Mouse (Mus musculus): ENCODE data around the gene Rbm14. TPM values are rescaled to one million over a fixed set of nuclear protein-coding genes. Genes with fewer than 3 reads are reported as not detected.

Rbm14 gene
- 36.5 TPM for polyA plus RNA-seq (2021)

DNA sequence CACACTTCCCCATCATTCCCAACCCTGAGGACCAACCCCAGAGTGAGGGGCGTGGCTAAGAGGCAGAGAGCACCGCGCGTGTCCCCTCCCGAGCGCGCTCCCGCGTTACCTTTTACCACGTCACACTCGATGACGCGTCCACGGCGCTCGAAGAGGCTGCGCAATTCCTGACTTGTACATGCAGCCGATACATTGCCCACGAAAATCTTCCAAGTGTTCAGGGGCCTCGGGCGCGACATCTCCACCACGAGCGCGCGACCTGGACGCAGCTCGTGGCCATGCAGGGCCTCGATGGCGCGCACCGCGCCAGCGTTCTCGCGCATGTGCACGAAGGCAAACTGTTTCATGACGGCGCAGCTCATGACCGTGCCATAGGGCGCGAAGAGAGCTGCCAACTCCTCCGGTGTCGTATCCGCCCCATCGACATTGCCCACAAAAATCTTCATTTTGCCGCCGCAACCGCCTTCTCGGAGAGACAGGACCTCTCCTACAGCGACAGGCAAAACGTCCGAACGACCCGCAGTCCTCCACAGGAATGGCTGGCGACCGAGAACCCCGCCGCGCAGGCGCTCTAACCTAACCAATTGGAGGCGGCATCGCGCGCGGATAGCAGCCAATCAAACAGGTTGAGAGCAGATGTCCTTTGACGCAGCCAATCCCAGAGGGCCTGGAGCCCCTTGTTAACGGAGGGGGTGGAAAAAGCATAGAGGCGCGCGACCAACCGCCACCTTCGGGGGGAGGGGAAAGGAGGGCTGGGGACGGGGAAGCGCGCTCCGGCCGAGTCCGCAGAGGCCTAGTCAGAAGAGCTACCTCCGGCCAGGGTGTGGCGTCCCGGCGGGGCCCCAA lies at the start of gene Rbm14, which contains the start of gene Gm21992:
TSS of gene Rbm14 (minus strand) at position 572 of the 846 bp plus-strand sequence.
TSS of gene Gm21992 (minus strand) at position 550 of the 846 bp plus-strand sequence.
- in situ Hi-C loops (cut with MboI; ENCODE audit: low pct_unique_long_range_greater_than_20kb), result no loop called here
- peak; percentile 91 for DNase-seq (ENCODE audit: low read depth, low spot score)
- POLR2A ChIA-PET, result interaction anchor here (0.7 to 2.1 kb wide), 4 partner anchors 8 to 45 kb away, joined by 3 to 6 read pairs (median 4); partner anchors contain the start of gene Rbm4
- CTCF ChIA-PET, result interaction anchor here (1.0 to 2.5 kb wide), 3 partner anchors 27 to 53 kb away, joined by 3 to 9 read pairs (median 4); partner anchors contain the start of genes Ccdc87 and Ccs
- no peaks in the 10 kb centered on the region for H3K27me3 ChIP-seq
- TF ChIP-seq CTCF (IDR thresholded peaks at IDR 0.05), result no peak
- ATAC-seq, result peak; percentile 97

DNA sequence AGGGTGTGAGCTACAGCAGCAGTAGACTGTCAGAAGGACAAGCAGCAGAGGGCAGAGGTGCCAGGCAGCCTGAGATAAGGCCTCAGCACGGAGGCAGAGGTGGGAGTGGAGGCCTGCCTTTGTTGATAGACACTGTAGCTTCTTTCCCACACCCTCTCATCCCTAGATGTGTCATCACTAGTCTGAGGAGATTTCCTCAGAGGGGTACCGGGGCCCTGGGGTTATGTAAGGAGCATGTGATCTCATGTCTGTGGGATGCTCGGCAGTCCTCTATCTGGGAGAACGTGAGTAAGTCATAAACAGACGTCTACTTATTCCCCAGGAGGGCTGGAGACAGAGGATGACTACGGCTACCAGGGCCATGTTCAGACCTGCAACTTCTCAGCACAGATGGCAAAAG lies 47.6 kb upstream of the Rbm14 start:
- in situ Hi-C loops (cut with MboI; ENCODE audit: low pct_unique_long_range_greater_than_20kb), result no loop called here
- TF ChIP-seq CTCF (IDR thresholded peaks at IDR 0.05), result no peak
- ATAC-seq (no peak), DNase-seq (ENCODE audit: low read depth, low spot score) (peak; percentile 37)
- no peaks in the 10 kb centered on the region for H3K27me3 ChIP-seq
- POLR2A ChIA-PET, result no interaction called here
- CTCF ChIA-PET, result no interaction called here

DNA sequence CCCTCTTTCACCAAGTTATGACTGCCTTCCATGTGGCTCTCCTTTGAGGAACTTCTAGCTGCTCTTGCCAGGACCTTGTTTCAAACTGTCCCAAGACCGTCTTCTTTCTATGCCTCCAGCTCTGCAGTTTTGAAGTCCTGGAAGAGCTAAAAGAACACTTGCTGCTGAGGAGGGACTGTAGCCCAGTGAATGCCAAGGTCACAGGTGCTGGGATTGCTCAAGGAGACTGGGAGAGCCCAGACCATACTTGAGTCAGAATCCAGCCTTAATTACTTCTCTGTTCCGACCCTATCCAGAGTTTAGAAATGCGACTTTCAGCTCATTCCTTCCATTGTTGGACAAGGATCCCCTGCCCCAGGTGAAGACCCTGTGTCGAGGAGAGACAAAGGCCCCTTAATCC lies 44.5 kb upstream of the Rbm14 start:
- no peak for DNase-seq (ENCODE audit: low read depth, low spot score)
- in situ Hi-C loops (cut with MboI; ENCODE audit: low pct_unique_long_range_greater_than_20kb), result no loop called here
- TF ChIP-seq CTCF (IDR thresholded peaks at IDR 0.05), result no peak
- ChIA-PET POLR2A (no interaction called here), CTCF (interaction anchor here (0.9 to 2.1 kb wide), 4 partner anchors 8 to 26 kb away, joined by 3 to 9 read pairs (median 4); no protein-coding TSS in a partner anchor)
- H3K27me3 ChIP-seq, result peaks cover 8% of the 10 kb centered on the region
- no peak for ATAC-seq

DNA sequence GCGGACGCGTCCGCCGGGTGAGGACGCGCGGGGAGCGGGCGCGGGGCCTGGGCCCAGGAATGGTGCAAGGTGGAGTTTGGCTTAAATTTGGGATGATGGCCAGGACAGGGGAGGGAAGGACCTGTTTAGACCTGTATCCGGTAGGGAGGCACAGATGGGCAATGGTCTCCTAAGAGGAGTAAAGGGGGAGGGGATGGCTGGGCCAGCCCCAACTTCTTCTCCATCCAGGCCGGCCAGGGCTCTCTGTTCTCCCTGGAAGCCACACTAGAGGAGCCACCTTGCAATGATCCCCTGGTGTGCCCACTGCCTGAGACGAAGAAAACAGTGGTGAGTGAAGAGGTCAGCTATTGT lies 44.0 kb upstream of the Rbm14 start:
- no peak for ATAC-seq
- no peak for DNase-seq (ENCODE audit: low read depth, low spot score)
- in situ Hi-C loops (cut with MboI; ENCODE audit: low pct_unique_long_range_greater_than_20kb), result no loop called here
- ChIA-PET POLR2A (no interaction called here), CTCF (interaction anchor here (1.3 to 2.1 kb wide), 2 partner anchors 8 to 15 kb away, joined by 3 to 9 read pairs; no protein-coding TSS in a partner anchor)
- TF ChIP-seq CTCF (IDR thresholded peaks at IDR 0.05), result no peak
- H3K27me3 ChIP-seq, result peaks cover 9% of the 10 kb centered on the region

DNA sequence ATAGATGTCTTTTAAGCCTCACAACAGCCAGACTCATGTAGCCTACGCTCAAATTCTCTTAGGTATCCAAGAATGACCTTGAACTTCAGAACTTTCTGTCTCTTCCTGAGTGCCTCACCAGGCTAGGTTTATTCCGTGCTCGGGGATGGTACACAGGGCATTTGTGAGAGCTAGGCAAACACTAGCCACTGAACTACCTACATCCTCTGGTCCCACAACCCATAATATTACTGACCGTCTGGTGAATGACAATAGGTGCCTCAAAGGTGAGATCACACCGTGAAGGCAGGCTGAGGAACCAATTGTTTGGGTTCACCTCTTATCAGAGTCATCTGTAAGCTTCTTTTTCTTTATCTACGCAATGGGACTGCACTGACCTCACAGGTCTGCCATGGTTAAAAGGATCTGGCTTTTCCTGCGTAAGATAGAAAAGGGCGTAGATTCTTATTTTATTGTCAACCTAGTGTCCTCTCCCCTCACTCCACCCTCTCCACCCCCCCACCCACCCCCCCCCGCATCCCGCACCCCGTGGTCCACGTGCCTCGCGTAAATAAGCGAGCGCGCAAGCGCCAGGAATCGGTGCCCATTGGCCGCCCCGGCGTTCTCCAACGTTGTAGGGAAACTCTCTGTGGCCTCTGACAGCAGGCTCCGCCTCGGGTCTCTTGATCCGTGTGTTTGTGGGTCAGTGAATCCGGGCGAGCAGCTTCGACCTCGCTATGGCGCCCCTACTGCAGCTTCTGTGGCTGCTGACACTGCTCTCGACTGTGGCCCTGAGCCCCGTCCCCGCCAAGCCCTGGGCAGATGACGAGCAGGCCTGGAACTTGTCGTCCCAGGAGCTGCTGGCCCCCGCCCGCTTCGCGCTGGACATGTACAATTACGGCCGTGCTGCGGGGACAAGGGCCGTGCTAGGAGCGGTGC lies 43.4 kb upstream of the Rbm14 start, which contains the start of gene Ctsf:
TSS of gene Ctsf (plus strand) at position 579 of the 918 bp plus-strand sequence.
- ChIA-PET CTCF (interaction anchor here (1.3 kb wide), 1 partner anchor 16 kb away, joined by 3 read pairs; no protein-coding TSS in a partner anchor), POLR2A (interaction anchor here (0.8 to 1.0 kb wide), 2 partner anchors 15 to 195 kb away, joined by 3 to 4 read pairs; partner anchors contain the start of genes Ccdc87 and Ccs)
- TF ChIP-seq CTCF (IDR thresholded peaks at IDR 0.05), result no peak
- in situ Hi-C loops (cut with MboI; ENCODE audit: low pct_unique_long_range_greater_than_20kb), result no loop called here
- ATAC-seq (peak; percentile 45), DNase-seq (ENCODE audit: low read depth, low spot score) (no peak)
- peaks cover 13% of the 10 kb centered on the region for H3K27me3 ChIP-seq

DNA sequence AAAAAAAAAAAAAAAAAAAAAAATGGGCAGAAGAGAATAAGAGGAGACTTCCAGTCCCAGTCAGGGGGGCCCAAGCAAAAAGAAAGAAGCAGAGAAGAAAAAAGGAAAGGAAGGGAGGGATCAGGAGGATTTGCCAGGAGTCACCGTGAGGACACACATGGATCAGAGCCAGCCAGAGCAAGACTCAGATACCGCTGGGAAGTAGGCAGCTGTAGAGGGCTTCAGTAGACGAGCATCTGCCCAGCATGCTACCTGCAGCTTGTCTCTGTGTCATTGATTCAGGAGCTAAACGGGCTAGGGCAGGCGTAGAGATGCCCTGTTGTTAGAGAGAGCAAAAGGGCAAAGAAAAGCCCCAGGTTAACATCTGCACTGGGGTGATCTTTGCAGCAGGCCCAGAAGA lies 38.8 kb upstream of the Rbm14 start:
- DNase-seq (ENCODE audit: low read depth, low spot score) (no peak), ATAC-seq (no peak)
- no peak for TF ChIP-seq CTCF (IDR thresholded peaks at IDR 0.05)
- ChIA-PET POLR2A (interaction anchor here (1.2 kb wide), 1 partner anchor 11 kb away, joined by 3 read pairs; the partner anchor contains the start of genes Ccdc87 and Ccs), CTCF (interaction anchor here (0.7 to 1.5 kb wide), 3 partner anchors 20 to 95 kb away, joined by 3 to 4 read pairs (median 3); partner anchors contain the start of gene Rbm4b)
- H3K27me3 ChIP-seq, result peaks cover 34% of the 10 kb centered on the region
- in situ Hi-C loops (cut with MboI; ENCODE audit: low pct_unique_long_range_greater_than_20kb), result no loop called here

DNA sequence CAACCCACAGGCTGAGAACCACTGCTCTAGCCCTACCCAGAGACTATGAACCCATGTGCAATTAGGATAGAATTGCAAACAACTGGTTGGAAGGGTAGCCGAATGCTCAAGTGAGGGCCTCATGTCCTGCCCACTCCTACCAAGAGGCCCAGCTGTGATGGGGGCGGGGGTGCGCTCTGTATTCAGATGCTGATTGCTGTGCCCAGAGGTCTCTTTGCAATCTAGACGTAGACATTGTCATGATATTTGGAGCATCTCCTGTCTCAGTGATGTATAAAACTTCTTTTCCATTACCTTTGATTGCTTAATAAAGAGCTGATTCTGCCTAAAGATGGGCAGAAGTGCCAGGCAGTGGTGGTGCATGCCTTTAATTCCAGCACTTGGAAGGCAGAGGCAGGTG lies 38.4 kb upstream of the Rbm14 start:
- DNase-seq (ENCODE audit: low read depth, low spot score) (no peak), ATAC-seq (no peak)
- H3K27me3 ChIP-seq, result peaks cover 35% of the 10 kb centered on the region
- in situ Hi-C loops (cut with MboI; ENCODE audit: low pct_unique_long_range_greater_than_20kb), result loop anchor here (10.0 kb wide), 1 partner anchor 205 kb away; no protein-coding TSS in a partner anchor
- CTCF ChIA-PET, result interaction anchor here (0.7 to 1.5 kb wide), 3 partner anchors 21 to 95 kb away, joined by 3 to 4 read pairs (median 3); partner anchors contain the start of gene Rbm4b
- no peak for TF ChIP-seq CTCF (IDR thresholded peaks at IDR 0.05)
- POLR2A ChIA-PET, result no interaction called here

DNA sequence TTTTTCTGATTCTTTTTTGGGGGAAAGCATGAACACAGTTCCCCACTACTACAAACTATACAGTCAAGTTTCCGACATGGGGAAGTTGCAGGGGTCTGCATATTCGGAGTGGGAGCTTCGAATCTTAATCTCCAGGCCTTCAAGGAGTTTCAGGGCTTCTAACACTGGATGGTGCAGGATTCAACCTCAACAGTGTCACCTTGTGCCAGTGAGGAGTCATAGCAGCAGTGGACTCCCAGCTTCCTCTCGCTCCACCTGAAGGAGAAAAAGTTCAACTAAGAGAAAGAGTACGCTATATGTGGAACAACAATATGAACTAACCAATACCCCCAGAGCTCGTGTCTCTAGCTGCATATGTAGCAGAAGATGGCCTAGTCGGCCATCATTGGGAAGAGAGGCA lies 36.1 kb upstream of the Rbm14 start:
- no peak for ATAC-seq
- TF ChIP-seq CTCF (IDR thresholded peaks at IDR 0.05), result no peak
- no peak for DNase-seq (ENCODE audit: low read depth, low spot score)
- peaks cover 48% of the 10 kb centered on the region for H3K27me3 ChIP-seq
- CTCF ChIA-PET, result interaction anchor here (0.6 to 2.2 kb wide), 13 partner anchors 9 to 259 kb away, joined by 3 to 10 read pairs (median 3); partner anchors contain the start of genes Actn3, Ccdc87, Ccs and Rbm4b
- in situ Hi-C loops (cut with MboI; ENCODE audit: low pct_unique_long_range_greater_than_20kb), result loop anchor here (10.0 kb wide), 1 partner anchor 203 kb away; no protein-coding TSS in a partner anchor
- POLR2A ChIA-PET, result interaction anchor here (0.7 to 1.1 kb wide), 2 partner anchors 69 to 92 kb away, joined by 3 read pairs; partner anchors contain the start of gene Rbm4b

DNA sequence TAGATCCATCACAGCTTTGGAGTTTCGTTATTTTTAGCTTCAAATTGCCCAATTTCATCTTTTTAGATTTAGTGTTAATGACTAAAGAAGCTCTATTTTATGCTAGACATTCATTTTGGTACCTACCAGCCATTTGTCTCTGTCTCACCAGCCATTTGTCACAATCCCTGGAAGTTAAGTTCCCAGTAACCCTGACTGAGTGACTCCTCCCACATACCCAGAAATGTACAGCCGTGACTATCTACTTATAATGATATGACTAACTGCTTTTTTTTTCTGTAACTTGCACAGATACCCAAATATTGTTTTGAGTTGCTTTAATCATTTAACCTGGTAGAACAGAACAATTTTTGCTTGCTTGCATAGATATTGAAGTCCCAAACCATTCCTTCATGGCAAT lies 34.4 kb upstream of the Rbm14 start:
- no peak for ATAC-seq
- in situ Hi-C loops (cut with MboI; ENCODE audit: low pct_unique_long_range_greater_than_20kb), result loop anchor here (10.0 kb wide), 1 partner anchor 201 kb away; no protein-coding TSS in a partner anchor

More for the DNA sequence above, 34.4 kb upstream of the Rbm14 start:
- H3K27me3 ChIP-seq, result peaks cover 57% of the 10 kb centered on the region
- DNase-seq (ENCODE audit: low read depth, low spot score), result no peak
- TF ChIP-seq CTCF (IDR thresholded peaks at IDR 0.05), result no peak
- POLR2A ChIA-PET, result no interaction called here
- CTCF ChIA-PET, result interaction anchor here (1.6 to 1.7 kb wide), 2 partner anchors 83 to 92 kb away, joined by 4 to 5 read pairs; no protein-coding TSS in a partner anchor

All from Patski (cell line).